Mouse (Mus musculus) activated CD4-positive, CD25-positive, alpha-beta regulatory T cell, adult 4 months (primary cell): ENCODE measurements around the gene Cdk10. TPM values are rescaled to one million over a fixed set of nuclear protein-coding genes. Genes with fewer than 3 reads are reported as not detected.

Experiments used
- ATAC-seq: one replicate; pipeline ENCODE4 v1.8.0; 2017
- polyA plus RNA-seq, 2 experiments: library from polyadenylated mRNA; unstranded; fragments of 100-300 nt; shearing (Covaris generic); gene quantifications; one replicate each; pipeline ENCODE4 v1.2.1; 2017

Gene Cdk10
- polyA plus RNA-seq, 2 experiments from 2014 or later: 12.0 to 21.3 TPM

DNA sequence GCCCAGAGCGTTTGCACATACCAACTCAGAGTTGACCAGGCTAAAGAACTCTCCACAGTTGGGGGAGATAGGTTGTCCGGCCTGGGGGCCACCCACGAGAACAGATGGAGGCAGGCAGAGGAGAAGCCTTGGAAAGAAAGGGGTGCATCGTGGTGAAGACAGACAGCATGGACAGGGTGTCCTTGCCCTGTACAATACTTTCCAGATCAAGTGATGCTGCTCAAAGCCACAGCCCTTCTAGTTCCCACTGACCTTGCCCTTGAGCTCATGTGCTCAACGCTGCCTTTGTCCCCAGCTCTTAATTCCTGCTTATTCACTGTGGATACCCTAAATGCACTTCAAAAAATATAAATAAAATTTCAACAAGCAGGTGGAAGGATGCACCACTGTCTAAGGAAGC, 49.8 kb downstream of the Cdk10 start:
- ATAC-seq: no peak

DNA sequence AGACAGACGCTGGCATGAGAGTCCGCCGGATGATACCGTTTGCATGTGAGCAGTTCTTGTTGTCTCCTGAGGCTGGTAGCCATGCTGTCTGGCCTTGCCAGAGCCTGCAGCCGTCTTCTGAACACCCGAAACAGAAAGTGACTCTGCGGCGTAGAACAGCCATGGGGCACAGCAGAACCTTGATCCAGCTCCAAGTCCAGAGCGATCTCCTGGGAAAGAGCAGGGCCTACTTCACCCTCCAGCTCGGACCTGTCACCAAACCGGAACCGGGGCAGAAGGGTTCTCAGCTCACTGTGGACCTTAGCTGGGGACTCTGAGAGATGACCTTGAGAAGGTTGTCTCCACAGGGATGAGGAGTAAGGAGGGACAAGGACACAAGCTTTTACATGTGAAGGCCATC, 50.5 kb downstream of the Cdk10 start:
- no peak for ATAC-seq

DNA sequence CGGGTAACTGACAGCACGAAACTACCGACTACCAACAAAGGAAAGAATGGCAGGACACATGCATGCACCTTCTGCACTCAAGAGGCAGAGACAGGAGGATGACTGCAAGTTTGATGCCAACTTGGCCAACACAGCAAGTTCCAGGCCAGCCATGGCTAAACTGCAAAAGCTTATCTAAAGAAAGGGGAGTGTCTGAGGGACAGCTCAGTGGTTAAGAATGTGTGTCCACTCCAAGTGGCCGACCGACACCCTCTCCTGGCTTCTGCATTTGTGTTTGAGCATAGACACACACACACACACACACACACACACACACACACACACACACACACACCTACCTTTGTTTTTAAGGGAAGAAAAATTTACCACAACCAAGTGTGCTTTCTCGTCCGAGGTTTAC, 53.8 kb downstream of the Cdk10 start:
- ATAC-seq: no peak

DNA sequence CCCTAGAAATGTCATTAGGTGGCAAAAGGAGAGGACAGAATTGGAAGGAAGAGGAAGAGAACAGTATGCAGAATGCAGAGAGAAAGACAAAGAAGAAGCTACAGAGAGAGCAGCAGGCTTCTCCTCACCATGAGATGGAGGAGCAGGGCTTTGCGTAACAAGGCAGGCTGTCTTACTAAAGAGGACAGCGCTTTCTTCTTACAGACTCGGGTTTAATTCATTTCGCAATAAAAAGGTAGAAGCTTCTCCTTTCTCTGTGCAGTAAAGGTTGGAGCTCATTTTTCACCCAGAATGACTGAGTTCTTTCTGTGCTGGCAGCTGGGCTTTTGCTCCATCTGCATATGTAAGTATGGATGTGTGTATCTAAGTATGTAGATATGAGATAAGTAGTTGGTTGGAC, 55.2 kb downstream of the Cdk10 start:
- ATAC-seq: no peak

DNA sequence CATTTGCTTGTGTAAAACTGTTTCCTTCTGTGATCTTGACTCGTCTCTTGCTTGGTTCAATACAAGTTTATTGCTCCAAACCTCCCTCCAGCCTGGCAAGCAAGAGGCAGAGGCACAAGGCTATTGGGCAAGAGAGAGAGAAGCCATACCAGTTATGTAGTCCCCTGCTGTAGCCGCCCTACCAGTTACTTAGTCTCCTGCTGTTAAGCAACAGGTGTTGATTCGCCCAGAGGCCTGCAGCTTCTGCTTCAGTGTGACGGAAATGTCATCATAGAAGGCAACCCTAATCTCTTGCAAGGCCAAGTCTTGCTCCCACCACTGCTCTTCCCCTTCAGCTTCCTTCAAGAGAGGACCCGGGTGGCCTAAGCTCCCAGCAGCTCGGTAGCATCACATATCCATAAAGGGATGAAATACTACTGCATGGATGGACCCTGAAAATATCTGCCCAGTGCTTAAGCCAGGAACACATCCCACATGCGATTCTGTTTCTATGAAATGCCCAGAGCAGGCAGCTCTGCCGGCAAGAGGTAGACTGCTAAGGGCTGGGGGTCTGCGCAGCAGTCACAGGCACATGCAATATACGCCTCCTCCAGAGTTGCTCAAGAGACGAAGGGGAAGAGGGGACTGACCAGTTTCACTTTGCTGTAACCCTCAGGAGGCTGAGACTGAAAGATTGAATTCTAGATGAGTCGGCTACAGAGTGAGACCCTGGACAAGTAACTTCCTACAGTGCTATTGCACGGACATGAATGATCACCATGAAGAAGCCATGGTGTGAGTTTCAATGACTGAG, 55.9 kb downstream of the Cdk10 start:
- ATAC-seq: no peak

Other genes starting within 250 kb of the Cdk10 start
- gene Ankrd11, start 182.6 kb upstream of the Cdk10 start, polyA plus RNA-seq: 10 to 100 TPM; 75.8 to 77.3 TPM
- gene Spg7, start 161.9 kb upstream of the Cdk10 start, polyA plus RNA-seq: 10 to 100 TPM; 11.4 to 21.1 TPM
- gene Rpl13, start 122.5 kb upstream of the Cdk10 start, polyA plus RNA-seq: 1,000 to 10,000 TPM; 2,503 to 2,608 TPM
- 1 to 10 TPM in 1 of 2 experiments, under 1 TPM in 1; 0.65 to 2.2 TPM for gene Cpne7, start 107.5 kb upstream of the Cdk10 start, polyA plus RNA-seq
- not detected for gene Sult5a1, start 66.5 kb upstream of the Cdk10 start, polyA plus RNA-seq
- not detected for gene Dpep1, start 38.6 kb upstream of the Cdk10 start, polyA plus RNA-seq
- 100 to 1,000 TPM; 108 to 109 TPM for gene Chmp1a, start 12.1 kb upstream of the Cdk10 start, polyA plus RNA-seq
- not detected for gene Spata33, start 12.0 kb upstream of the Cdk10 start, polyA plus RNA-seq
- 1 to 10 TPM; 7.7 to 8.8 TPM for gene Spata2l, start 11.4 kb downstream of the Cdk10 start, polyA plus RNA-seq
- 1 to 10 TPM; 3.6 to 4.7 TPM for gene Zfp276, start 29.4 kb downstream of the Cdk10 start, polyA plus RNA-seq
- gene Vps9d1, start 29.5 kb downstream of the Cdk10 start, polyA plus RNA-seq: 1 to 10 TPM; 7.1 to 7.2 TPM
- gene Fanca, start 93.7 kb downstream of the Cdk10 start, polyA plus RNA-seq: 1 to 10 TPM; 4.2 to 5.3 TPM
- not detected for gene Spire2, start 107.9 kb downstream of the Cdk10 start, polyA plus RNA-seq
- gene Tcf25, start 148.9 kb downstream of the Cdk10 start, polyA plus RNA-seq: 10 to 100 TPM; 84.9 to 92.3 TPM
- not detected for gene Mc1r, start 182.3 kb downstream of the Cdk10 start, polyA plus RNA-seq
- under 1 TPM; 0.53 to 0.68 TPM for gene Tubb3, start 186.6 kb downstream of the Cdk10 start, polyA plus RNA-seq
- gene Def8, start 198.7 kb downstream of the Cdk10 start, polyA plus RNA-seq: 10 to 100 TPM in 1 of 2 experiments, 1 to 10 TPM in 1; 5.6 to 11.1 TPM